Mouse (Mus musculus): Measurements from ENCODE around the gene Trpm2. TPM values are rescaled to one million over a fixed set of nuclear protein-coding genes. Genes with fewer than 3 reads are reported as not detected.

The Trpm2 gene
- 1.1 TPM for polyA plus RNA-seq (2017; shearing (Covaris generic))

GRCm38 (mm10) chr10:77970481-77970880 is at the start of gene Trpm2:
Gene Trpm2, minus strand, starts transcription at chr10:77970563.

GRCm38 (mm10) chr10:78009945-78010293 is 39.6 kb upstream of the Trpm2 start, which contains the start of gene Pfkl:
Gene Pfkl, minus strand, starts transcription at chr10:78010083.

GRCm38 (mm10) chr10:77978351-77979350 is 8.3 kb upstream of the Trpm2 start, which contains the start of gene 1810043G02Rik:
Gene 1810043G02Rik, plus strand, starts transcription at chr10:77978524.

DNA sequence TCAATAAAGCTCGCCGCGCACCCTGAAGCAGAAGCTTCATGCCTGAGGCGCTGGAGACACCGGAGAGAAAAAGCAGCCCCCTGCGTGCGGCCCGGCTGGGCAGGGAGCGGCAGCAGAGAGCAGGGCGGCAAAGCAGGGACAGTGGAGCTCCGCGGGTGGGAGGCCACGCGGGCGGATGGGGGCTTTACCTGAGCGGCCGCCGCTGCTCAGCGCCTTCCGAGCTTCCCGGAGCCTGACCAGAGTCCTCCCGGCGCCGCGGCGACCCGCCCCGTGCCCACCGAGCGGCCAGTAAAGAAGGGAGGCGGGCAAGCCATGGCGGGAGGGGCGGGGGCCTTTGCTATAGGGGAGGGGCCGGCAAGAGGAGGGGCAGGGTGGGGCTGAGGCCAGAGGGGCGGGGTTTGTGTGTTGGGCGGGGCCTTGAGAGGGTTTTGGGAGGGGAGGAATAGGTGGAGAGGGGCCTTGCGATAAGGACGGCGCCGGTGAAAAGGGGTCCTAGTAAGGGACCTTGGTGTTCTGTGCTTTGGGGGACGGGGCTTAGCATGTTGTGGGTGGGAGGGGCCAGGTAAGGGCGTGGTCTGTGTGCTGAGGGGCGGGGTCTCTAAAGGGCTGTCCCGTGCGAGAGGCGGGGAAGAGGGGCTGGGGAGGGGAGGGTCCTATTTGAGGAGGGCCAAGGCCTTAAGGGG is 68.0 kb downstream of the Trpm2 start, which contains the start of gene Lrrc3:
Gene Lrrc3 (minus strand): TSS at position 326 of the 683 bp plus-strand sequence.

GRCm38 (mm10) chr10:77861675-77862074 is 108.7 kb downstream of the Trpm2 start, which contains the start of gene Gm3285:
Gene Gm3285, plus strand, starts transcription at chr10:77861975.

Other genes starting within 250 kb of the Trpm2 start
- not detected for gene Krtap12-1, start 250.0 kb downstream of the Trpm2 start, polyA plus RNA-seq (2017; shearing (Covaris generic))
- not detected for gene Gm10100, start 244.1 kb downstream of the Trpm2 start, polyA plus RNA-seq (2017; shearing (Covaris generic))
- gene Gm18596, start 227.9 kb downstream of the Trpm2 start, polyA plus RNA-seq (2017; shearing (Covaris generic)), result not detected
- not detected for gene Gm9736, start 219.2 kb downstream of the Trpm2 start, polyA plus RNA-seq (2017; shearing (Covaris generic))
- gene Gm3233, start 210.9 kb downstream of the Trpm2 start, polyA plus RNA-seq (2017; shearing (Covaris generic)), result not detected
- gene Gm3238, start 199.2 kb downstream of the Trpm2 start, polyA plus RNA-seq (2017; shearing (Covaris generic)), result not detected
- gene Gm7138, start 193.6 kb downstream of the Trpm2 start, polyA plus RNA-seq (2017; shearing (Covaris generic)), result not detected
- not detected for gene Gm3250, start 188.0 kb downstream of the Trpm2 start, polyA plus RNA-seq (2017; shearing (Covaris generic))
- gene Gm7137, start 182.4 kb downstream of the Trpm2 start, polyA plus RNA-seq (2017; shearing (Covaris generic)), result not detected
- gene Gm9639, start 175.5 kb downstream of the Trpm2 start, polyA plus RNA-seq (2017; shearing (Covaris generic)), result not detected
- not detected for gene Gm19668, start 171.4 kb downstream of the Trpm2 start, polyA plus RNA-seq (2017; shearing (Covaris generic))
- gene Gm9507, start 158.7 kb downstream of the Trpm2 start, polyA plus RNA-seq (2017; shearing (Covaris generic)), result not detected
- not detected for gene Gm2696, start 155.9 kb downstream of the Trpm2 start, polyA plus RNA-seq (2017; shearing (Covaris generic))
- not detected for gene Krtap10-4, start 143.5 kb downstream of the Trpm2 start, polyA plus RNA-seq (2017; shearing (Covaris generic))
- gene Krtap10-10, start 134.6 kb downstream of the Trpm2 start, polyA plus RNA-seq (2017; shearing (Covaris generic)), result not detected
- not detected for gene Gm36176, start 123.8 kb downstream of the Trpm2 start, polyA plus RNA-seq (2017; shearing (Covaris generic))
- gene Gm10318, start 117.7 kb downstream of the Trpm2 start, polyA plus RNA-seq (2017; shearing (Covaris generic)), result not detected
- not detected for gene Gm3285, start 108.6 kb downstream of the Trpm2 start, polyA plus RNA-seq (2017; shearing (Covaris generic))
- gene Lrrc3, start 68.0 kb downstream of the Trpm2 start, polyA plus RNA-seq (2017; shearing (Covaris generic)), result 0.32 TPM
- gene 1810043G02Rik, start 8.0 kb upstream of the Trpm2 start, polyA plus RNA-seq (2017; shearing (Covaris generic)), result 11.6 TPM
- gene Pfkl, start 39.5 kb upstream of the Trpm2 start, polyA plus RNA-seq (2017; shearing (Covaris generic)), result 110 TPM
- gene Dnmt3l, start 71.4 kb upstream of the Trpm2 start, polyA plus RNA-seq (2017; shearing (Covaris generic)), result not detected
- gene Aire, start 73.0 kb upstream of the Trpm2 start, polyA plus RNA-seq (2017; shearing (Covaris generic)), result 0.39 TPM
- gene Icosl, start 98.7 kb upstream of the Trpm2 start, polyA plus RNA-seq (2017; shearing (Covaris generic)), result 14.9 TPM
- gene D10Jhu81e, start 199.2 kb upstream of the Trpm2 start, polyA plus RNA-seq (2017; shearing (Covaris generic)), result 37.2 TPM
- 24.8 TPM for gene Pwp2, start 214.6 kb upstream of the Trpm2 start, polyA plus RNA-seq (2017; shearing (Covaris generic))